Mouse (Mus musculus): ENCODE measurements around the gene Kifc3. TPM values are rescaled to one million over a fixed set of nuclear protein-coding genes. Genes with fewer than 3 reads are reported as not detected.

Kifc3 gene
- polyA plus RNA-seq, 1 experiment from 2014 or later: 16.5 TPM

DNA sequence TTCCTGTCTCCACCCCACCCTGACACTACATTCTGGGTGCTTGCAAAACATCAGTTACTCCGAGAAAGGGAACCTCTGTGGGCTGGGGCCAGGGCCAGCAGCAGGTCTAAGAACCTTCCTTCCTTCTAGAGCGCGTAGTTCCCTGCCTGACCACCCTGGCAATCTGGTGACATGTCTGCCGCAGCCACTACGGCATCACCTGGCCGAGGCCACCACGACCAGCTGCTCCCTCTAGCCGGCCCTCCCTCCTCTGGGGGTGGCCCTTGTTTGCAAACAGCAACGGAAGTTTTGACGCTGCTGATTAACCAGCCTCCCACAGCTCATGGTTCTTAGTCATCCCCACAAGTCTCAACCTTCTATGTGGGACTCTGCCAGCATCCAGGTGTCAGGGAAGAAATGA, 53.2 kb downstream of the Kifc3 start:
- no peak overlapping the region for H3K9ac ChIP-seq
- H3K4me3 ChIP-seq: no peak overlapping the region
- ATAC-seq (ENCODE audit: low FRiP score): no peak
- WGBS: 57% methylated on average over 10 of the region's 10 CpGs
- H3K27me3 ChIP-seq: 0 out of 2 replicates have a peak, but pooled peaks cover 7% of the 10 kb centered on the region
- H3K4me2 ChIP-seq: no peak overlapping the region
- no peaks in the 10 kb centered on the region for H3K9me3 ChIP-seq
- H3K4me1 ChIP-seq (replicated peaks): 0 out of 2 replicates have a peak, but pooled peaks cover 3% of the 10 kb centered on the region
- no peak overlapping the region for H3K27ac ChIP-seq
- no peaks in the 10 kb centered on the region for H3K36me3 ChIP-seq

DNA sequence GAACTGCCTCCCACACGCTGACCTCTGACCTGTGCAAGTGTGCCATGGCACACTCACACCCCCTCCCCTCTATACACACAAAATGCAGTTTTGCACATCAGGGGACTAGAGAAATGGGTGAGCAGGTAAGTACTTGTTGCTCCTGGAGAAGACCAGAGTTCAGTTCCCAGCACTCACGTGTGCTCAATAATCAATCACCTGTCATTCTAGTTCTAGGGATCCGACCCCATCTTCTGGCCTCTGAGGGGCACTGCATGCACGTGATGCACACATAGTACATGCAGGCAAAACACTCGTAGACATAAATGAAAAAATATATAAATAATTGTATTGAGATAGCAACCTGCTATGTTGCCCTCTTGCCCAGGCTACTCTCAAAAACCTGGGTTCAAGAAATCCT, 55.8 kb downstream of the Kifc3 start:
- 89% methylated on average over 5 of the region's 5 CpGs for WGBS
- H3K4me3 ChIP-seq: no peak overlapping the region
- 0 out of 2 replicates have a peak, but pooled peaks cover 9% of the 10 kb centered on the region for H3K27me3 ChIP-seq
- no peaks in the 10 kb centered on the region for H3K36me3 ChIP-seq
- no peaks in the 10 kb centered on the region for H3K9me3 ChIP-seq
- peaks cover 23% of the 10 kb centered on the region for H3K4me1 ChIP-seq (replicated peaks)
- ATAC-seq (ENCODE audit: low FRiP score): no peak
- no peak overlapping the region for H3K27ac ChIP-seq
- H3K4me2 ChIP-seq: no peak overlapping the region
- H3K9ac ChIP-seq: no peak overlapping the region

DNA sequence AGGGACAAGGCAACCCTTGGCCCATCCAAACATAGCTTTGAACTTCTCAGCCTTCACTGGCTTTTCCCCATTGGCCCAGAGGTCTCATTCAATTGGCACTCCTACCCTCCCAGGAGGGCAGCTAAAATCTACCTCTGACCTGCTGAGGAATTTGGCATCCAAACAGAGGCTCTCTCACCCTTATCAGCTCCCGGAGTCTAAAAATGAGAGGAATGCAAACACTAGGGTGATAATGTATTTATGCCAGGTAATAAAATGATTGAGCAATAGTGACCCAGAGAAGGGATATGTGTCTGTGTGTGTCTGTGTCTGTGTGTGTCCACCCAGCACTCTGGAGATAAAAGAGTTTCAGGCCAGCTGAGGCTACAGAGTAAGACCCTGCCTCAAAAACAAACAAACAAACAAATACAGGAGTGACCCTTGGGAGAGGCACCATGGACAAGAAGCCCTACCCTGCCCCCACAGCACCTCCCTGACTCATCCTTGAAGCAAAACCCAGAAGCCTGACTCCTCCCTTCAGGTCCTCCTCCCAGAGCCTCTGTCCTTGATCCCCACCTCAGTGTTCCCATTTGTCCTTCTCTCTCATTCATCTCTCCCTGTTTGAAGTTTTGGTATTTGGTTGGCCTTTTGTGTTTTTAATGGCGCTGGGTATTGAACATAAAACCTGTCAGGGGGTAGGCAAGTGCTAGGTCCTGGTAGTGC, 56.4 kb downstream of the Kifc3 start:
- no peaks in the 10 kb centered on the region for H3K9me3 ChIP-seq
- no peak overlapping the region for H3K9ac ChIP-seq
- H3K27me3 ChIP-seq: 0 out of 2 replicates have a peak, but pooled peaks cover 9% of the 10 kb centered on the region
- H3K4me1 ChIP-seq (replicated peaks): peaks cover 29% of the 10 kb centered on the region
- H3K4me3 ChIP-seq: no peak overlapping the region
- 83% methylated on average over 2 of the region's 2 CpGs for WGBS
- H3K27ac ChIP-seq: no peak overlapping the region
- ATAC-seq (ENCODE audit: low FRiP score): no peak
- H3K4me2 ChIP-seq: no peak overlapping the region
- H3K36me3 ChIP-seq: no peaks in the 10 kb centered on the region

DNA sequence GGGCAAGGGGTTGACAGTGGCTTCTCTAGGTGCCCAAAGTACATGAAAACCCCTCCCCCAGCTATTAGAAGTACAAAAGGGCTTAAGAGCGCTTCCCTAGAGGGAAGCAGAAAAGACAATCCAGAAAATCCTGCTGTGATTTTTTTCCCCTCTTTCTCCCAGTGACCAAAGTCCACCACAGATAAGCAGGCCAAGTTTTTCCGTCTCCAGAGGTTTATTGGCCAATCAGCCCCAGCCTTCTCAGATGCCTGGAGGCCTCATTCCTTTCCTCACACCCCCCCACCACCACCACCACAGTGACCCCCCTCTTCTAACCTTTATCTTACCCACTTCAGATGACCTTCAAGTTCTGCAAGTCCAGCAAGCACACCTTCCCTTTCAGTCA, 58.0 kb downstream of the Kifc3 start:
- 62% methylated on average over 2 of the region's 2 CpGs for WGBS
- Histone ChIP-seq H3K4me3 (no peak overlapping the region), H3K9me3 (no peaks in the 10 kb centered on the region), H3K27me3 (peaks cover 17% of the 10 kb centered on the region), H3K4me1 (replicated peaks) (peaks cover 41% of the 10 kb centered on the region), H3K27ac (no peak overlapping the region), H3K36me3 (no peaks in the 10 kb centered on the region), H3K9ac (no peak overlapping the region), H3K4me2 (no peak overlapping the region)
- no peak for ATAC-seq (ENCODE audit: low FRiP score)

DNA sequence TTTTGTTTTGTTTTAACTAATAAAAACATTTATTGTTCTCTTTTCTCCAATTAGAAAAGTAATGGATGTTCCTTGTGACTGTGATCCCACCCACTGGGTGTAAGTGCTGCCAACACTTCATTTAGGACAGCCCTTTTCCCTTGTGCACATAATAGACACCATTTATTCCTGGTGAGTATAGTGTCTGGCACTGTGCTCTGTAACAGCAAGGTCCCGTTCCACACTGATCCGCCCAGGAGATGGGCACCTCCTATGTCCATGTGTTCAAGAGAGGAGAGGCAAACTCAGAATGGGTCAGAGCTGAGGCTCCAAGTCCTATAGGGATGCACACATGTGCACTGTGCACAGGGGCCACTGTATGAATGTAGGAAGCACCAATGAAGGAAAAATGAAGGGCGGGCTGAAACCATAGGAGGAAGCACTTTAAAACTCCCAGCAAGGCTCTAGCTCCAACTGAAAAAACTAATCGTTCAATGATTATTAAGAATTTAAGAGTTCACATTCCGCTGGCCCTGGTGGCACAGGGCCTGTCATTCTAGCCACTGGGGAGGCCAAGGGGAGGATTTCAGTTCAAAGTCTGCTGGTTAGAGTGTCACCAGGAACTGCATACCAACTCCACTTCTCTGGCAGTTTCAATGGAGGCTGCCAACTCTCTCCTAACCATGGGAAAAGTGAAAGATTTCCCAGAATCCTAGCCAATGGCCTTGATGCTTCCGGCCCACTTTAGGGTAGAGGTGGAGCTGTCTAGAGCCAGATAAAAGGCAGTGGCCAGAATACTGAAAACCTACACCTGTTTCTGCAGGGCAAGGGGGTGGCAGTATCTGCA, 58.6 kb downstream of the Kifc3 start:
- H3K27me3 ChIP-seq: peaks cover 24% of the 10 kb centered on the region
- H3K36me3 ChIP-seq: no peaks in the 10 kb centered on the region
- peak overlapping the region; percentile 86; the same call in 1 of the 2 replicates for H3K27ac ChIP-seq
- ATAC-seq (ENCODE audit: low FRiP score): peak; percentile 34
- peaks cover 41% of the 10 kb centered on the region for H3K4me1 ChIP-seq (replicated peaks)
- no peak overlapping the region for H3K9ac ChIP-seq
- no peak overlapping the region for H3K4me2 ChIP-seq
- WGBS: 71% methylated on average over 6 of the region's 6 CpGs
- H3K9me3 ChIP-seq: no peaks in the 10 kb centered on the region
- no peak overlapping the region for H3K4me3 ChIP-seq

DNA sequence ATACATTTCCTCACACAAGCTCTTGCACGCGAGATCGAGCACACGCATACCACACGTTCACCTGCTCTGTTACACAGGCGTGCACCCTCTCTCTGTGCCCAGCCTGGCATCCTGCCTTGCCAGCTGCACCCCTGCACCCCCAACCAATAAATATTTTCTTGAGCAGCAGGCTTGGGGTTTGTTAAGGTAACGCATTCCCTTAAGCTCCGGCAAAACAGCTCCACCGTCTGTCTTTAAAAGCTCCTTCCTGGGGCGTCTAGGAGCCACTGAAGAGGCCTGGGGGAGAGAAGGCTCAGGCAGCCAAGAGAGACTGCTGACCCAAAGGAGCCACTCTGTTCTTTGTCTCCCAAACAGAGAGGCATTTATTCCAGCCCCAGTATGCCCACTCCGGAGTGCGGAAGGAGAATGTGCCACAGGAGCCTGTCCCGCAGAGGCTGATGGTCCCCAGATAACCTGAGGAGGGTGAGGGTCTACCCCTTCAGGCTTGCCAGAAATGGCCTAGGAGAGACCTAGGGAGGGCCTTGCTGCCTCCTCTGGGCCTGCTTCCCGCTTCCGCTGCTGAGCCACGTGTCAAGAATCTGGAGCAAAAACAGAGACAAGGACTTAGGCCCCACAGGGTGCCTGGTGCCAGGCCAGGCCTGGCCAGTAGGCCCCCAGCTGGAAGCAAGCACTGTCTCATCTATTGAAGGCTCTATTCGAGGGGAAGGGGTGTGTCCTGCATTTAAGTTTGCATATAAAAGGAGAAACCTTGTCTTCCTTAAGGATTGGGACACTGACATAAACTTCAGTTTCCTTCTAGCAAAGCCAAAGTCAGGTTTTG, 59.4 kb downstream of the Kifc3 start:
- ATAC-seq (ENCODE audit: low FRiP score): peak; percentile 41
- H3K27me3 ChIP-seq: peaks cover 32% of the 10 kb centered on the region
- WGBS: 8% methylated on average over 17 of the region's 17 CpGs
- H3K4me1 ChIP-seq (replicated peaks): peaks cover 47% of the 10 kb centered on the region
- no peaks in the 10 kb centered on the region for H3K36me3 ChIP-seq
- H3K9ac ChIP-seq: peak overlapping the region; percentile 94; the same call in 1 of the 2 replicates
- peak overlapping the region; percentile 75 for H3K4me3 ChIP-seq
- peak overlapping the region; percentile 95 for H3K4me2 ChIP-seq
- no peaks in the 10 kb centered on the region for H3K9me3 ChIP-seq
- H3K27ac ChIP-seq: peak overlapping the region; percentile 86

DNA sequence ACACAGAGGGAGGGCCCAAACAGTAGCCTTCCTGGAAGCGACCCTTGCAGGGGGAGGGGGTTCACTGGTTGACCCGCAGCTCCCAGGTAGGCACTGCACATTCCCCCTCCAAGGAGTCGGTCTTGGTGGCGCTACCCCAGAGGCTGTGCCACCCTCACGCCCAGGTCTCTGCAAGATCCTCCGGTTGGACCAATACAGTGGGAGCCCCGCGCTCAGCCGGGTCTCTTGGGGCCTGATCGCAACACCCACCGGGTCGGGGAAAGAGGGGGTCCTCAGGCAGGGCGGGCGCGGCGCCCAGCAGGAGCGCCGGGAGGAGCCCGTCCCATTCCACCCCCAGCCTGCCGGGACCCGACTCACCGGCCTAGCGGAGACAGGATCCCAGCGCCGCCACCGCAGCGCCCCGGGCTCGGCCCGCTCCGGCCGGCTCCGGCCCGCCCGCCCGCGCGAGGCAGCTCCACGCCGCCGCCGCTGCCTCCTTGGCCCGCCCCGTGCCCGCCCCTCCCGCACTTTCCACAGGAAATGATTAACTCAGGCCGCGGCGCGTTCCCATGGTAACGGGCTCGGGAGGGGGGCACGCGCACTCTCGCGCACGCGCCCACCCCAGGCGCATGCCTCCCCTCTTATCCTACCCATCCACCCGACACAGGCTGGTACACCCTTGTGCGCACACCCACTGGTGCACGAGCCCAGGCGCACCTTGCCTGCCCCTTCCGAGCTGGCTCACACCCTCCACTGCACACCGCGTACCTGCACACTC, 60.4 kb downstream of the Kifc3 start:
- no peaks in the 10 kb centered on the region for H3K9me3 ChIP-seq
- H3K27me3 ChIP-seq: peaks cover 41% of the 10 kb centered on the region
- peak overlapping the region; percentile 86 for H3K27ac ChIP-seq
- H3K4me2 ChIP-seq: peak overlapping the region; percentile 95
- peak overlapping the region; percentile 75 for H3K4me3 ChIP-seq
- under 1% methylated on average over 40 of the region's 66 CpGs for WGBS
- H3K9ac ChIP-seq: peak overlapping the region; percentile 94
- peaks cover 57% of the 10 kb centered on the region for H3K4me1 ChIP-seq (replicated peaks)
- no peaks in the 10 kb centered on the region for H3K36me3 ChIP-seq
- peak; percentile 84 for ATAC-seq (ENCODE audit: low FRiP score)

DNA sequence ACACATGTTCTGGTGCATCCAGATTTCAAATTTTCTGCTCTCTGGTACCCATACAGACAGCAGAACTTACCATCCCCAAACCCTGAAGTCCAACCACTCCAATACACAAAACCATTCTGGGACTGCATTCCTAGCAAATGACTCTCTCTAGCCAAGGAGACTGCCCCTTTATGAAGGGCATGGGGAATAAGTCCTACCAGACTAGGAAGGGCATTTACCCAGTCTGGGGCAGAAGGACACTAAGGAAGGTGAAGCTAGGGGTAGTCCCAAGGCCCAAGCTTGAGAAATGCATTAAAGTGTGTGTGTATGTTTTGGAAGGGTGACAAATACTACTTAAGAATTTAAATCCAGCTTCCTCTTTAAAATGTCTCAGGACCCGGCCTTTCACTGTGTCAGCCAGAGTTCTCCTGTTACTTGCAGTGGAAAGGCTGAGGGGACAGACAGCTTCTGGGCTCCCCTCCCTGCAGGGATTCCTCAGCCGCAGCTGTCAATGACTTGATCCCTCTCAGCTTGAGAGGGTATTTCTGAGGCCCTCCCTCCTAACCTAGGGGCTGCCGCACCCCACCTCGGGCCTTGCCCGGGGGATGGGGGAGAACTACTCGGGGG, 61.0 kb downstream of the Kifc3 start:
- peak overlapping the region; percentile 94 for H3K9ac ChIP-seq
- peak overlapping the region; percentile 95 for H3K4me2 ChIP-seq
- peak overlapping the region; percentile 86 for H3K27ac ChIP-seq
- H3K36me3 ChIP-seq: no peaks in the 10 kb centered on the region
- 0% methylated on average over 6 of the region's 6 CpGs for WGBS
- peaks cover 48% of the 10 kb centered on the region for H3K27me3 ChIP-seq
- no peaks in the 10 kb centered on the region for H3K9me3 ChIP-seq
- H3K4me1 ChIP-seq (replicated peaks): peaks cover 63% of the 10 kb centered on the region
- H3K4me3 ChIP-seq: peak overlapping the region; percentile 75
- peak; percentile 1; the same call in 1 of the 2 replicates for ATAC-seq (ENCODE audit: low FRiP score)

DNA sequence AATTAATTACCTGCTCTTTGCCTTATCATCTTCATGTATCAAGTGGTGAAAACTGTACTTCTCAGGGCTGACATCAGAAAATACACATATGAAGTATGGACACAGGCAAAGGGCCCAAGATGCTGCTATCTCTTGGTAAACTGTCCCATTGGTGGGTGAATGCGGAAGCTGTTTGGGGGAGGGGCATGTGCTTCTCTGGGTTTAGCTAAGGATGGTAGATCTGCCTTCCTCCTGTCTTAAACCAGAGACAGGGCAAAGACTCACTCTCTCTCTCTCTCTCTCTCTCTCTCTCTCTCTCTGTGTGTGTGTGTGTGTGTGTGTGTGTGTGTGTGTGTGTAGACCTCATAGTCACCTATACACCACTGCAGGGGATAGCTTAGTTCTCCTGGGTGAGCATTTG, 61.6 kb downstream of the Kifc3 start:
- H3K4me3 ChIP-seq: 0 out of 2 replicates have a peak overlapping the region, but pooled peaks have one; percentile 75
- H3K4me1 ChIP-seq (replicated peaks): peaks cover 63% of the 10 kb centered on the region
- peak overlapping the region; percentile 95 for H3K4me2 ChIP-seq
- no peaks in the 10 kb centered on the region for H3K36me3 ChIP-seq
- ATAC-seq (ENCODE audit: low FRiP score): no peak
- no peaks in the 10 kb centered on the region for H3K9me3 ChIP-seq
- H3K27me3 ChIP-seq: peaks cover 53% of the 10 kb centered on the region
- H3K27ac ChIP-seq: no peak overlapping the region
- peak overlapping the region; percentile 94 for H3K9ac ChIP-seq
- WGBS: 70% methylated on average over 1 of the region's 1 CpGs

DNA sequence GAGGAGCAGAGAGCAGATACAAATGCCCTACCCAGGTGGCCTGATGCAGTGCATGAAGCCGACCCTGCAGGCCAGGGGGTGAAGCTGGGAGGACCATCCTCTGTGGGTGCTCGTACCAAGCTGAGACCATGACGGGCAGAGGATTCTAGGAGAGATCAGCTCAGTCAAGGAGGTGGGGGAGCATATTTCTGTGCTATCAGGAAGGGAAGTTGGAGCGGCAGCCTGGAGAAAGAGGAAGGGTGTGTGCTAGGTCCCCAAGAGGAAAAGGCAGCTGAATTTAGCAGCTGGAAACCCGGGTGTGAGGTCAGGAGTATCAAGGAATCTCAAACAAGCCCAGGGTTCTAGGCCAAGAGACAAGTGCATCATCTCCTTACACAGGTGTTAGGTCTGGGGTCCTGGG, 62.1 kb downstream of the Kifc3 start:
- no peak overlapping the region for H3K4me3 ChIP-seq
- 69% methylated on average over 5 of the region's 5 CpGs for WGBS
- H3K27me3 ChIP-seq: peaks cover 54% of the 10 kb centered on the region
- no peak for ATAC-seq (ENCODE audit: low FRiP score)
- peak overlapping the region; percentile 95 for H3K4me2 ChIP-seq
- peak overlapping the region; percentile 94 for H3K9ac ChIP-seq
- no peaks in the 10 kb centered on the region for H3K9me3 ChIP-seq
- H3K27ac ChIP-seq: no peak overlapping the region
- peaks cover 63% of the 10 kb centered on the region for H3K4me1 ChIP-seq (replicated peaks)
- no peaks in the 10 kb centered on the region for H3K36me3 ChIP-seq

DNA sequence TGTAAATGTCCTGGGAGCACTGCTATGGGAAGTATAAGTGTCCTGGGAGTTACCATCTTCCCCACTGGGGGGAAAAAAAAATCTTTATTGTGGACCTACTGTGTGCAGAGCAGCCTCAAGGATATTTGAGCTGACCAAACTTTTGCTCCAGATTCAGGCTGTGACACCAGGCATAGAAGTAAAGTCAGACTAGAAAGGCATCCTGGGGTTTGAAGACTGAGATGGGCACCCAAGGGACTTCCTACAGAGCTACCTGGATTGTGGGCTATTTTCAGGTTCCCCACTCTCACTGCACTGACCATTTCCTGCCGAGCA, 63.6 kb downstream of the Kifc3 start:
- Histone ChIP-seq H3K4me3 (no peak overlapping the region), H3K9me3 (no peaks in the 10 kb centered on the region), H3K4me2 (no peak overlapping the region), H3K4me1 (replicated peaks) (peaks cover 60% of the 10 kb centered on the region), H3K27ac (no peak overlapping the region), H3K27me3 (peaks cover 49% of the 10 kb centered on the region), H3K36me3 (0 out of 2 replicates have a peak, but pooled peaks cover 4% of the 10 kb centered on the region), H3K9ac (no peak overlapping the region)
- no peak for ATAC-seq (ENCODE audit: low FRiP score)
- WGBS: 65% methylated on average over 1 of the region's 1 CpGs

Measured in hindbrain, embryonic 13.5 days (tissue).